ENCODE assay signal across 16 mouse cellular contexts in the genomic region with DNA sequence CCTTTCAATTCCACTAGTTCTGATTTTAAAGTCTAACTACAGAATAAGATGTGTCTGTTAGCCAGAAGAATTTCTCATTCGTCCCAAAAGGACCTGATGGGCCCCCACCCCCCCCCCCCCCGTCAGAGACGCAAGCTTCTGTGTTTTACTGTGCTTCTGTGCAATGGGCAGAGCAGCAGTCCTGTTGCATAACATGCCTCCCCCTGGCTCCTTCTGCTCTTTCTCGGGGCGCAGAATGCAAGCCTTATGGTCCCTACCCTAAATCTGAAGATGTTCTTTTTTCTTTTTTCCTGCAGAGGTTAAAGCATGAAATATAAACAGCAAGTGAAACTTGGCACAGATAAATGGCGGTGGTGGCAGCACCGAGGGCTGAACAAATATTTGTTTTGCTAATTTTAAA.
DNase-seq lines count a peak whose midpoint lies in the region; ATAC-seq and TF ChIP-seq lines count a peak whose summit lies in the region.
"Had no signal": no experiment of that assay in that cellular context is flagged by ENCODE, and none has a peak within 500 bp of the region (broad histone marks: within the 10 kb centered on the region; RNA-seq: fewer than 3 reads in every experiment).

No protein-coding gene starts in this region.

- H3K4me1 ChIP-seq in heart, adult 2 months (ENCODE audit: control insufficient read depth, insufficient read depth, low read length) = peaks cover 5% of the 10 kb centered on the region
- H3K4me1 ChIP-seq in lung, postnatal 0 days (ENCODE audit: insufficient read depth, low read depth, low read length) = no peaks in the 10 kb centered on the region
- H3K4me1 ChIP-seq in stomach, postnatal 0 days (replicated peaks; ENCODE audit: control insufficient read depth, insufficient read depth) = peaks cover 3% of the 10 kb centered on the region; the same call in 1 of the 2 replicates

- H3K27ac ChIP-seq in heart, adult 2 months = no peak overlapping the region
- H3K27ac ChIP-seq in lung, postnatal 0 days (ENCODE audit: low read length) = no peak overlapping the region
- H3K27ac ChIP-seq in stomach, postnatal 0 days (replicated peaks) = no peak overlapping the region
- H3K27ac ChIP-seq: forebrain, embryonic 12.5 days; limb, embryonic 13.5 days had no signal

- 44% methylated on average over 7 of the region's 7 CpGs for WGBS in heart, adult 2 months
- WGBS in lung, postnatal 0 days = 17% methylated on average over 7 of the region's 7 CpGs
- WGBS in stomach, postnatal 0 days = 21% methylated on average over 7 of the region's 7 CpGs

- H3K79me2 ChIP-seq in heart, adult 2 months (replicated peaks; ENCODE audit: control insufficient read depth, insufficient read depth, low read length) = no peaks in the 10 kb centered on the region

- H3K4me3 ChIP-seq in heart, adult 2 months = no peak overlapping the region
- peak overlapping the region; percentile 17; the same call in 1 of the 2 replicates for H3K4me3 ChIP-seq in lung, postnatal 0 days (ENCODE audit: low read depth, low read length)
- H3K4me3 ChIP-seq in stomach, postnatal 0 days (ENCODE audit: low read depth, low read length) = no peak overlapping the region
- H3K4me3 ChIP-seq: forebrain, embryonic 12.5 days; limb, embryonic 13.5 days had no signal

- TF ChIP-seq CTCF in heart, adult 2 months (IDR thresholded peaks at IDR 0.05) = no peak
- TF ChIP-seq CTCF in lung, postnatal 0 days (IDR thresholded peaks at IDR 0.05) = no peak
- TF ChIP-seq CTCF in stomach, postnatal 0 days (IDR thresholded peaks at IDR 0.05; ENCODE audit: low read depth) = no peak

- no peak for TF ChIP-seq EP300 in heart, adult 2 months (IDR thresholded peaks at IDR 0.05; ENCODE audit: insufficient read depth, low read depth, low read length)
- no peak for TF ChIP-seq EP300 in lung, postnatal 0 days (IDR thresholded peaks at IDR 0.05)
- no peak for TF ChIP-seq EP300 in stomach, postnatal 0 days (optimal IDR thresholded peaks at IDR 0.05)

- 0 out of 2 replicates have a peak overlapping the region, but pooled peaks have one; percentile 42 for H3K9ac ChIP-seq in heart, adult 2 months (ENCODE audit: low read depth, low read length)
- no peak overlapping the region for H3K9ac ChIP-seq in lung, postnatal 0 days (replicated peaks; ENCODE audit: low read depth)
- no peak overlapping the region for H3K9ac ChIP-seq in stomach, postnatal 0 days (ENCODE audit: low read length)
- H3K9ac ChIP-seq: forebrain, embryonic 12.5 days; limb, embryonic 13.5 days had no signal

- ATAC-seq in lung, postnatal 0 days = no peak
- ATAC-seq in stomach, postnatal 0 days (ENCODE audit: low FRiP score, low TSS enrichment) = no peak
- ATAC-seq: hindbrain, embryonic 16.5 days had no signal

- H3K4me2 ChIP-seq in lung, postnatal 0 days (replicated peaks; ENCODE audit: low read depth, low read length) = peak overlapping the region; percentile 49
- H3K4me2 ChIP-seq in stomach, postnatal 0 days (replicated peaks; ENCODE audit: low read depth) = peak overlapping the region; percentile 6; the same call in 1 of the 2 replicates
- H3K4me2 ChIP-seq: forebrain, embryonic 12.5 days; limb, embryonic 13.5 days had no signal

- no peak for TF ChIP-seq POLR2A in heart, adult 2 months (IDR thresholded peaks at IDR 0.05; ENCODE audit: insufficient read depth, low read depth, low read length)

- no peaks in the 10 kb centered on the region for H3K27me3 ChIP-seq in heart, adult 2 months (ENCODE audit: control insufficient read depth, insufficient read depth, low read length)
- no peaks in the 10 kb centered on the region for H3K27me3 ChIP-seq in lung, postnatal 0 days (replicated peaks; ENCODE audit: insufficient read depth, low read length)
- H3K27me3 ChIP-seq in stomach, postnatal 0 days (ENCODE audit: control insufficient read depth, insufficient read depth, low read length) = no peaks in the 10 kb centered on the region
- H3K27me3 ChIP-seq: limb, embryonic 13.5 days had no signal

- H3K9me3 ChIP-seq in lung, postnatal 0 days (ENCODE audit: low read length) = no peaks in the 10 kb centered on the region
- H3K9me3 ChIP-seq in stomach, postnatal 0 days (ENCODE audit: control insufficient read depth, low read length) = no peaks in the 10 kb centered on the region
- H3K9me3 ChIP-seq: forebrain, embryonic 12.5 days; limb, embryonic 13.5 days had no signal

- peaks cover 2% of the 10 kb centered on the region for H3K36me3 ChIP-seq in heart, adult 2 months (ENCODE audit: control insufficient read depth, insufficient read depth, low read length)
- H3K36me3 ChIP-seq in lung, postnatal 0 days (ENCODE audit: insufficient read depth, low read length) = no peaks in the 10 kb centered on the region
- no peaks in the 10 kb centered on the region for H3K36me3 ChIP-seq in stomach, postnatal 0 days (ENCODE audit: control insufficient read depth, insufficient read depth, low read length)
- H3K36me3 ChIP-seq: forebrain, embryonic 12.5 days; limb, embryonic 13.5 days had no signal

- intact Hi-C loops in heart, adult 2 months (cut with DNase I) = loop anchor here (10.0 kb wide), 1 partner anchor 242 kb away; no protein-coding TSS in a partner anchor

- no peak for DNase-seq in heart, adult 2 months
- no peak for DNase-seq in heart, adult 8-10 months (ENCODE audit: low spot score)
- peak; percentile 15 to 58 for DNase-seq in layer of hippocampus, adult 18-20 months (ENCODE audit: low spot score in 2 of 2)
- DNase-seq in layer of hippocampus, adult 8-10 months (ENCODE audit: low spot score in 2 of 2) = no peak
- DNase-seq in lung, postnatal 0 days (ENCODE audit: low spot score) = no peak
- no peak for DNase-seq in lung, postnatal 36 days
- DNase-seq in stomach, postnatal 0 days (ENCODE audit: low spot score) = no peak
- no peak for DNase-seq in urinary bladder, postnatal 25 days (ENCODE audit: low spot score)
- DNase-seq: adrenal gland, postnatal 25 days; cerebellum, adult 9-10 months; kidney, adult 2 months; kidney, postnatal 25 days; thymus, postnatal 14 days had no signal

Comparison
In these comparisons a context has a peak if more than half of its experiments do, and no peak if none do; other contexts are left out.
1. DNase-seq: peak in layer of hippocampus, adult 18-20 months (2 of 2); none in heart, adult 2 months (0 of 2), heart, adult 8-10 months (single experiment), layer of hippocampus, adult 8-10 months (0 of 2), lung, postnatal 0 days (single experiment), lung, postnatal 36 days (single experiment), stomach, postnatal 0 days (single experiment) and urinary bladder, postnatal 25 days (single experiment).